Mouse (Mus musculus) midbrain, embryonic 15.5 days (tissue): Measurements from ENCODE around the gene Sh2d7. TPM values are rescaled to one million over a fixed set of nuclear protein-coding genes. Genes with fewer than 3 reads are reported as not detected.
"Not testable (repeated sequence)": the region's sequence is repeated elsewhere in the genome, so short reads cannot be mapped to it uniquely, and the experiment has no call there.

Source experiments
- ATAC-seq: fragments of 200-750 bp; cut with Nextera tagmentation; replicated peaks from 2 replicates; pipeline ENCODE4 v1.8.0; 2017; ENCODE audit warnings: moderate TSS enrichment
- H3K27ac ChIP-seq: fragments of 300-500 bp; sonication (generic); 2 replicates; pipeline ENCODE4 v1.5.1; 2015; ENCODE audit warnings: mild to moderate bottlenecking, inconsistent platforms
- H3K27me3 ChIP-seq: fragments of 300-500 bp; sonication (generic); replicated peaks from 2 replicates; pipeline ENCODE4 v1.6.1; 2015; ENCODE audit warnings: inconsistent platforms
- H3K36me3 ChIP-seq: fragments of 300-500 bp; sonication (generic); replicated peaks from 2 replicates; pipeline ENCODE4 v1.6.1; 2015; ENCODE audit warnings: inconsistent platforms
- H3K4me1 ChIP-seq: fragments of 300-500 bp; sonication (generic); 2 replicates; pipeline ENCODE4 v1.6.1; 2015; ENCODE audit warnings: inconsistent platforms
- H3K4me2 ChIP-seq: fragments of 300-500 bp; sonication (generic); 2 replicates; pipeline ENCODE4 v1.6.1; 2015; ENCODE audit warnings: inconsistent platforms, mild to moderate bottlenecking, moderate library complexity
- H3K4me3 ChIP-seq: fragments of 300-500 bp; sonication (generic); 2 replicates; pipeline ENCODE4 v1.5.1; 2015; ENCODE audit warnings: mild to moderate bottlenecking, inconsistent platforms
- H3K9ac ChIP-seq: fragments of 300-500 bp; sonication (generic); 2 replicates; pipeline ENCODE4 v1.6.1; 2015; ENCODE audit warnings: mild to moderate bottlenecking, inconsistent platforms
- H3K9me3 ChIP-seq: fragments of 300-500 bp; sonication (generic); 2 replicates; pipeline ENCODE4 v1.6.1; 2016; ENCODE audit warnings: inconsistent platforms
- WGBS: fragments of 180-500 bp; shearing (Covaris S2); methylation state at CpG from one replicate; pipeline ENCODE4 v1.1.7; 2015; ENCODE audit warnings: mixed read lengths; 5-methylcytosine and 5-hydroxymethylcytosine counted together
- polyA plus RNA-seq: library from polyadenylated mRNA; unstranded; fragments of >200 nt; fragmentation: Nextera tagmentation; extraction: Ambion mirVana; gene quantifications from 2 replicates; pipeline ENCODE4 v1.2.1, GENCODE M21; 2015

Sh2d7 gene
- polyA plus RNA-seq, 1 experiment from 2014 or later = not detected

- peak overlapping the region; percentile 35; the same call in 1 of the 2 replicates for H3K9ac ChIP-seq
- peak; percentile 24 for ATAC-seq
- H3K4me3 ChIP-seq = peak overlapping the region; percentile 85
These were observed 47.0 kb downstream of the Sh2d7 start for GRCm38 (mm10) chr9:54585839-54586198.

GRCm38 (mm10) chr9:54586199-54587061, 47.6 kb downstream of the Sh2d7 start, which contains the start of gene Idh3a:
TSS of gene Idh3a (plus strand) at chr9:54586334.
- ATAC-seq = peak; percentile 99
- Histone ChIP-seq H3K4me3 (peak within 1 kb of the TSS; percentile 85), H3K4me1 (peaks cover 19% of the 10 kb centered on the region), H3K4me2 (peak within 1 kb of the TSS; percentile 70), H3K27me3 (no peaks in the 10 kb centered on the region), H3K27ac (peak within 1 kb of the TSS; percentile 63), H3K36me3 (peaks cover 9% of the 10 kb centered on the region; the same call in 1 of the 2 replicates), H3K9ac (peak within 1 kb of the TSS; percentile 83), H3K9me3 (no peaks in the 10 kb centered on the region)
- under 1% methylated on average over 72 of the region's 73 CpGs for WGBS

More at GRCm38 (mm10) chr9:54585839-54586198, 47.0 kb downstream of the Sh2d7 start:
- H3K9me3 ChIP-seq = no peaks in the 10 kb centered on the region
- peaks cover 6% of the 10 kb centered on the region; the same call in 1 of the 2 replicates for H3K36me3 ChIP-seq
- H3K4me2 ChIP-seq = peak overlapping the region; percentile 70
- peak overlapping the region; percentile 63 for H3K27ac ChIP-seq
- peaks cover 19% of the 10 kb centered on the region for H3K4me1 ChIP-seq
- no peaks in the 10 kb centered on the region for H3K27me3 ChIP-seq
- 31% methylated on average over 5 of the region's 5 CpGs for WGBS

GRCm38 (mm10) chr9:54587863-54588262, 49.1 kb downstream of the Sh2d7 start:
- WGBS = 45% methylated on average over 4 of the region's 4 CpGs
- H3K36me3 ChIP-seq = peaks cover 13% of the 10 kb centered on the region
- H3K4me2 ChIP-seq = peak overlapping the region; percentile 70; the same call in 1 of the 2 replicates
- no peak overlapping the region for H3K9ac ChIP-seq
- no peak overlapping the region for H3K27ac ChIP-seq
- H3K9me3 ChIP-seq = no peaks in the 10 kb centered on the region
- H3K4me3 ChIP-seq = 0 out of 2 replicates have a peak overlapping the region, but pooled peaks have one; percentile 85
- H3K4me1 ChIP-seq = peaks cover 19% of the 10 kb centered on the region
- H3K27me3 ChIP-seq = no peaks in the 10 kb centered on the region
- no peak for ATAC-seq

GRCm38 (mm10) chr9:54593652-54594051, 54.9 kb downstream of the Sh2d7 start:
- H3K4me2 ChIP-seq, H3K27ac ChIP-seq, ATAC-seq, H3K4me1 ChIP-seq, H3K27me3 ChIP-seq, H3K9ac ChIP-seq, H3K9me3 ChIP-seq, H3K4me3 ChIP-seq: not testable (repeated sequence)
- peaks cover 61% of the 10 kb centered on the region for H3K36me3 ChIP-seq
- WGBS = 74% methylated on average over 4 of the region's 4 CpGs

Other genes starting within 250 kb of the Sh2d7 start
- 57.0 and 63.2 TPM in 2 replicates for gene Dmxl2, start 37.4 kb upstream of the Sh2d7 start, polyA plus RNA-seq
- gene Cib2, start 21.2 kb downstream of the Sh2d7 start, polyA plus RNA-seq = 43.2 and 44.6 TPM in 2 replicates
- 132 and 136 TPM in 2 replicates for gene Idh3a, start 47.4 kb downstream of the Sh2d7 start, polyA plus RNA-seq
- gene Acsbg1, start 122.9 kb downstream of the Sh2d7 start, polyA plus RNA-seq = 17.9 and 22.6 TPM in 2 replicates
- gene Dnaja4, start 159.9 kb downstream of the Sh2d7 start, polyA plus RNA-seq = 7.1 and 7.2 TPM in 2 replicates
- 89.8 and 95.0 TPM in 2 replicates for gene Wdr61, start 195.5 kb downstream of the Sh2d7 start, polyA plus RNA-seq
- 22.4 and 25.1 TPM in 2 replicates for gene Crabp1, start 225.8 kb downstream of the Sh2d7 start, polyA plus RNA-seq